Mouse (Mus musculus) left cerebral cortex, postnatal 25 days (tissue): Measurements from ENCODE around the gene Lage3. TPM values are rescaled to one million over a fixed set of nuclear protein-coding genes. Genes with fewer than 3 reads are reported as not detected.

ENCODE experiments used
- microRNA-seq, 2 experiments: library from miRNA; unstranded; fragments of <30 nt; microRNA quantifications; one replicate each; pipeline ENCODE4 v1.2.0; 2022
- total RNA-seq, 2 experiments: library from RNA; stranded (reverse); gene quantifications; 2 replicates each; pipeline ENCODE4 v1.2.3; 2021

The Lage3 gene
- total RNA-seq, 2 experiments from 2014 or later = 25.3 to 28.5 TPM

Small RNA genes within 50 kb of the gene (microRNA-seq; reads per million reads assigned to microRNA genes)
- gene Mir7092 = 0 to 0.74 reads per million in 2 experiments

Other genes with a start within 250 kb of the Lage3 start
- under 1 TPM; 0.50 to 0.62 TPM for gene Opn1mw, start 226.2 kb downstream of the Lage3 start, total RNA-seq
- gene Mecp2, start 218.3 kb downstream of the Lage3 start, total RNA-seq = 10 to 100 TPM; 80.2 to 84.3 TPM
- not detected for gene Tex28, start 185.8 kb downstream of the Lage3 start, total RNA-seq
- not detected for gene Tktl1, start 176.4 kb downstream of the Lage3 start, total RNA-seq
- 10 to 100 TPM; 65.4 to 68.3 TPM for gene Flna, start 103.8 kb downstream of the Lage3 start, total RNA-seq
- gene Emd, start 98.9 kb downstream of the Lage3 start, total RNA-seq = 10 to 100 TPM; 31.4 to 38.9 TPM
- gene Rpl10, start 82.8 kb downstream of the Lage3 start, total RNA-seq = 100 to 1,000 TPM; 137 to 162 TPM
- 10 to 100 TPM; 48.5 to 55.5 TPM for gene Taz, start 71.7 kb downstream of the Lage3 start, total RNA-seq
- gene Dnase1l1, start 71.3 kb downstream of the Lage3 start, total RNA-seq = 1 to 10 TPM; 2.1 to 2.3 TPM
- 100 to 1,000 TPM; 360 to 380 TPM for gene Atp6ap1, start 56.5 kb downstream of the Lage3 start, total RNA-seq
- 100 to 1,000 TPM; 603 to 616 TPM for gene Gdi1, start 48.6 kb downstream of the Lage3 start, total RNA-seq
- 10 to 100 TPM; 26.0 to 27.0 TPM for gene Fam50a, start 40.6 kb downstream of the Lage3 start, total RNA-seq
- 10 to 100 TPM; 22.4 to 24.5 TPM for gene Plxna3, start 24.6 kb downstream of the Lage3 start, total RNA-seq
- 10 to 100 TPM; 73.7 to 80.0 TPM for gene Ubl4a, start 19.6 kb upstream of the Lage3 start, total RNA-seq
- gene Slc10a3, start 19.7 kb upstream of the Lage3 start, total RNA-seq = 1 to 10 TPM; 2.7 to 3.7 TPM
- 10 to 100 TPM; 17.4 to 19.3 TPM for gene Fam3a, start 39.7 kb upstream of the Lage3 start, total RNA-seq
- gene Ikbkg, start 39.7 kb upstream of the Lage3 start, total RNA-seq = 10 to 100 TPM; 50.0 to 51.5 TPM
- 10 to 100 TPM; 23.8 to 26.0 TPM for gene G6pdx, start 75.6 kb upstream of the Lage3 start, total RNA-seq
- not detected for gene Gm6880, start 127.8 kb upstream of the Lage3 start, total RNA-seq
- not detected for gene Olfr1326-ps1, start 221.3 kb upstream of the Lage3 start, total RNA-seq
- gene Olfr1325, start 239.1 kb upstream of the Lage3 start, total RNA-seq = not detected